In genomic region chr5:116591346-116592048, GRCm38 (mm10) we compare ENCODE assay signal across 8 mouse cellular contexts. TPM values are rescaled to one million over a fixed set of nuclear protein-coding genes. Genes with fewer than 3 reads are reported as not detected.
A peak's percentile ranks its signal among the peaks of the same experiment; 100 is the strongest.
DNase-seq lines count a peak whose midpoint lies in the region; ATAC-seq and TF ChIP-seq lines count a peak whose summit lies in the region.

Srrm4 (minus strand) TSS chr5:116591817.

- peak within 1 kb of the TSS; percentile 11; the same call in 1 of the 2 replicates for H3K4me3 ChIP-seq in intestine, postnatal 0 days (ENCODE audit: low read depth, low read length)
- H3K4me3 ChIP-seq in midbrain, embryonic 12.5 days, result peak within 1 kb of the TSS; percentile 71
- peak within 1 kb of the TSS; percentile 19 for H3K4me3 ChIP-seq in stomach, embryonic 14.5 days (ENCODE audit: low read depth, low read length)

- peak within 1 kb of the TSS; percentile 38 for H3K4me2 ChIP-seq in intestine, postnatal 0 days (replicated peaks; ENCODE audit: low read depth)
- H3K4me2 ChIP-seq in midbrain, embryonic 12.5 days (replicated peaks), result peak within 1 kb of the TSS; percentile 70
- peak within 1 kb of the TSS; percentile 33 for H3K4me2 ChIP-seq in stomach, embryonic 14.5 days (replicated peaks; ENCODE audit: low read depth, low read length)

- intact Hi-C loops in left cerebral cortex, postnatal 14 days (cut with DNase I), result loop anchor here (2.0 to 10.0 kb wide), 6 partner anchors 61 to 467 kb away; no protein-coding TSS in a partner anchor

- no peak within 1 kb of the TSS for H3K9ac ChIP-seq in intestine, postnatal 0 days (ENCODE audit: low read depth, low read length)
- peak within 1 kb of the TSS; percentile 78 for H3K9ac ChIP-seq in midbrain, embryonic 12.5 days (replicated peaks)
- no peak within 1 kb of the TSS for H3K9ac ChIP-seq in stomach, embryonic 14.5 days (replicated peaks; ENCODE audit: low read depth, low read length)

- peaks cover 29% of the 10 kb centered on the region for H3K27me3 ChIP-seq in intestine, postnatal 0 days (replicated peaks; ENCODE audit: control insufficient read depth, insufficient read depth, low read length)
- no peaks in the 10 kb centered on the region for H3K27me3 ChIP-seq in midbrain, embryonic 12.5 days
- H3K27me3 ChIP-seq in stomach, embryonic 14.5 days (ENCODE audit: control insufficient read depth, insufficient read depth, low read length), result peaks cover 34% of the 10 kb centered on the region

- TF ChIP-seq CTCF in intestine, postnatal 0 days (IDR thresholded peaks at IDR 0.05; ENCODE audit: low read depth), result no peak

- ATAC-seq in intestine, postnatal 0 days, result no peak; the same call in 1 of the 2 replicates
- ATAC-seq in midbrain, embryonic 12.5 days (ENCODE audit: low FRiP score, low read depth), result peak; percentile 88
- peak; percentile 42; the same call in 1 of the 2 replicates for ATAC-seq in stomach, embryonic 14.5 days (ENCODE audit: insufficient number of reproducible peaks, insufficient read depth, low FRiP score, low read depth)
- ATAC-seq in erythroblast, adult 5-6 weeks (replicated peaks; ENCODE audit: low FRiP score, poor library complexity, severe bottlenecking), result no peak

- H3K27ac ChIP-seq in intestine, postnatal 0 days (ENCODE audit: low read depth, low read length), result no peak within 1 kb of the TSS
- peak within 1 kb of the TSS; percentile 95 for H3K27ac ChIP-seq in midbrain, embryonic 12.5 days (replicated peaks)
- H3K27ac ChIP-seq in stomach, embryonic 14.5 days (ENCODE audit: low read length), result no peak within 1 kb of the TSS

- no peaks in the 10 kb centered on the region for H3K4me1 ChIP-seq in intestine, postnatal 0 days (replicated peaks; ENCODE audit: control insufficient read depth, insufficient read depth, low read length)
- peaks cover 48% of the 10 kb centered on the region for H3K4me1 ChIP-seq in midbrain, embryonic 12.5 days
- 0 out of 2 replicates have a peak, but pooled peaks cover 2% of the 10 kb centered on the region for H3K4me1 ChIP-seq in stomach, embryonic 14.5 days (ENCODE audit: control insufficient read depth, insufficient read depth, low read length)

- DNase-seq in adrenal gland, adult 8-10 months, result peak; percentile 45
- DNase-seq in cerebellum, postnatal 25 days, result peak; percentile 93 to 94
- DNase-seq in frontal cortex, postnatal 25 days (ENCODE audit: low spot score in 2 of 2), result peak; percentile 73 to 78
- peak; percentile 89 to 91 for DNase-seq in left cerebral cortex, postnatal 14 days (ENCODE audit: low spot score in 2 of 2)

- H3K9me3 ChIP-seq in intestine, postnatal 0 days (ENCODE audit: control insufficient read depth), result no peaks in the 10 kb centered on the region
- H3K9me3 ChIP-seq in midbrain, embryonic 12.5 days, result no peaks in the 10 kb centered on the region
- peaks cover 4% of the 10 kb centered on the region; the same call in 1 of the 2 replicates for H3K9me3 ChIP-seq in stomach, embryonic 14.5 days (ENCODE audit: control insufficient read depth, low read depth, low read length)

- H3K36me3 ChIP-seq in intestine, postnatal 0 days (ENCODE audit: control insufficient read depth, insufficient read depth), result no peaks in the 10 kb centered on the region
- no peaks in the 10 kb centered on the region for H3K36me3 ChIP-seq in midbrain, embryonic 12.5 days
- no peaks in the 10 kb centered on the region for H3K36me3 ChIP-seq in stomach, embryonic 14.5 days (ENCODE audit: control insufficient read depth, insufficient read depth, low read length)

- WGBS in intestine, postnatal 0 days, result 1% methylated on average over 49 of the region's 53 CpGs
- WGBS in midbrain, embryonic 12.5 days, result under 1% methylated on average over 53 of the region's 53 CpGs
- 1% methylated on average over 53 of the region's 53 CpGs for WGBS in stomach, embryonic 14.5 days

RNA-seq across cellular contexts. Expression of gene Srrm4, which starts in this region (rescaled TPM):
- total RNA-seq in adrenal gland, adult 8-10 months (2022), result 1 to 10 TPM; 1.3 to 2.7 (median 2.3) TPM
- 0.52 and 0.77 TPM in 2 replicates for polyA plus RNA-seq in intestine, postnatal 0 days (2015; fragmentation: Nextera tagmentation; extraction: Ambion mirVana)
- total RNA-seq in left cerebral cortex, postnatal 14 days (2021), result 10 to 100 TPM; 28.4 to 29.1 TPM
- 21.8 and 24.0 TPM in 2 replicates for polyA plus RNA-seq in midbrain, embryonic 12.5 days (2016; fragmentation: Nextera tagmentation; extraction: Ambion mirVana)
- polyA plus RNA-seq in stomach, embryonic 14.5 days (2014; fragmentation: Nextera tagmentation; extraction: Ambion mirVana), result 2.2 and 2.4 TPM in 2 replicates
- not detected in 2 replicates for total RNA-seq in erythroblast, adult 5-6 weeks (2015; ENCODE audit: low replicate concordance)
- total RNA-seq in erythroblast, adult 5-6 weeks (2017; ENCODE audit: low replicate concordance), result not detected in 2 replicates

Comparison
In these comparisons a context has a peak if more than half of its experiments do, and no peak if none do; other contexts are left out.
1. RNA of gene Srrm4 (total RNA-seq): 28.4 to 29.1 TPM in left cerebral cortex, postnatal 14 days; 1.3 to 2.7 TPM in adrenal gland, adult 8-10 months and not detected in erythroblast, adult 5-6 weeks; every median in the first group is over 4 times any median in the second.
2. ATAC-seq: peak in midbrain, embryonic 12.5 days (single experiment) and stomach, embryonic 14.5 days (single experiment); none in intestine, postnatal 0 days (single experiment) and erythroblast, adult 5-6 weeks (single experiment).
3. H3K4me3 ChIP-seq: peak in every context shown above with its lines; median percentile 71 in midbrain, embryonic 12.5 days; 19 in stomach, embryonic 14.5 days; 11 in intestine, postnatal 0 days.
4. Peak in every context shown above with its lines, with median percentiles within 50 percentile points of each other: DNase-seq and H3K4me2 ChIP-seq.